Mouse (Mus musculus) limb, embryonic 14.5 days (tissue): ENCODE data around the gene Srrt. TPM values are rescaled to one million over a fixed set of nuclear protein-coding genes. Genes with fewer than 3 reads are reported as not detected.

Source experiments
- ATAC-seq: fragments of 200-750 bp; cut with Nextera tagmentation; 2 replicates; pipeline ENCODE4 v1.8.0; 2017; ENCODE audit warnings: low read depth, moderate number of reproducible peaks, moderate TSS enrichment; ENCODE audit not compliant: low FRiP score
- DNase-seq: peaks from one replicate; pipeline ENCODE4 v3.0.0-alpha.2; 2015; ENCODE audit warnings: low spot score
- H3K27ac ChIP-seq: fragments of 300-500 bp; sonication (generic); replicated peaks from 2 replicates; pipeline ENCODE4 v1.5.1; 2014; ENCODE audit warnings: low read depth, mild to moderate bottlenecking, low read length, moderate library complexity, mixed read lengths
- H3K27me3 ChIP-seq: fragments of 300-500 bp; sonication (generic); 2 replicates; pipeline ENCODE4 v1.6.1; 2014; ENCODE audit warnings: low read length, mixed read lengths; ENCODE audit not compliant: control insufficient read depth, insufficient read depth
- H3K36me3 ChIP-seq: fragments of 300-500 bp; sonication (generic); 2 replicates; pipeline ENCODE4 v1.6.1; 2014; ENCODE audit warnings: mild to moderate bottlenecking, low read length, moderate library complexity, mixed read lengths; ENCODE audit not compliant: control insufficient read depth, insufficient read depth
- H3K4me1 ChIP-seq: fragments of 300-500 bp; sonication (generic); 2 replicates; pipeline ENCODE4 v1.6.1; 2014; ENCODE audit warnings: antibody characterized with exemption, low read length, mixed read lengths; ENCODE audit not compliant: control insufficient read depth, insufficient read depth
- H3K4me2 ChIP-seq: fragments of 300-500 bp; sonication (generic); replicated peaks from 2 replicates; pipeline ENCODE4 v1.6.1; 2014; ENCODE audit warnings: low read depth, mild to moderate bottlenecking, low read length, moderate library complexity; ENCODE audit not compliant: severe bottlenecking
- H3K4me3 ChIP-seq: fragments of 300-500 bp; sonication (generic); replicated peaks from 2 replicates; pipeline ENCODE4 v1.5.1; 2014; ENCODE audit warnings: low read length
- H3K9ac ChIP-seq: fragments of 300-500 bp; sonication (generic); 2 replicates; pipeline ENCODE4 v1.6.1; 2014; ENCODE audit warnings: mild to moderate bottlenecking, low read depth, low read length, moderate library complexity; ENCODE audit not compliant: severe bottlenecking
- H3K9me3 ChIP-seq: fragments of 300-500 bp; sonication (generic); 2 replicates; pipeline ENCODE4 v1.6.1; 2016; ENCODE audit warnings: low read length; ENCODE audit not compliant: control insufficient read depth
- POLR2A ChIP-seq: fragments of 200-500 bp; IDR thresholded peaks from 2 replicates; pipeline ENCODE4 v1.8.0; 2012; ENCODE audit warnings: inconsistent platforms, mild to moderate bottlenecking, moderate library complexity, borderline replicate concordance; ENCODE audit not compliant: insufficient read depth, insufficient read length; ENCODE audit errors: extremely low read depth
- WGBS: fragments of 180-500 bp; shearing (Covaris S2); extraction: QIAGEN DNeasy Blood & Tissue Kit; methylation state at CpG from one replicate; pipeline ENCODE4 v1.1.7; 2014; 5-methylcytosine and 5-hydroxymethylcytosine counted together
- polyA plus RNA-seq, 2 experiments: library from polyadenylated mRNA; depleted of rRNA in 1 of 2; stranded (reverse) in 1 of 2; unstranded in 1 of 2; fragments of >200 nt; fragmentation: Nextera tagmentation in 1 of 2; extraction: Ambion mirVana in 1 of 2; gene quantifications; 2 replicates each; pipeline versions ENCODE4 v1.2.1 to v1.2.3; 2012 to 2014

The Srrt gene
- polyA plus RNA-seq, 2 experiments, result 104 to 300 TPM

- H3K36me3 ChIP-seq, result peaks cover 7% of the 10 kb centered on the region
- no peak for TF ChIP-seq POLR2A
- no peaks in the 10 kb centered on the region for H3K9me3 ChIP-seq
- H3K4me3 ChIP-seq, result no peak overlapping the region
- ATAC-seq (no peak), DNase-seq (no peak)
- H3K4me2 ChIP-seq, result no peak overlapping the region
- WGBS, result 31% methylated on average over 11 of the region's 15 CpGs
- no peak overlapping the region for H3K9ac ChIP-seq
- H3K27ac ChIP-seq, result no peak overlapping the region
- H3K4me1 ChIP-seq, result peaks cover 34% of the 10 kb centered on the region
- H3K27me3 ChIP-seq, result peaks cover 58% of the 10 kb centered on the region
Measured at GRCm38 (mm10) chr5:137290677-137291076, 16.8 kb downstream of the Srrt start.

GRCm38 (mm10) chr5:137289591-137290365, 17.7 kb downstream of the Srrt start:
- H3K4me3 ChIP-seq, result no peak overlapping the region

DNA sequence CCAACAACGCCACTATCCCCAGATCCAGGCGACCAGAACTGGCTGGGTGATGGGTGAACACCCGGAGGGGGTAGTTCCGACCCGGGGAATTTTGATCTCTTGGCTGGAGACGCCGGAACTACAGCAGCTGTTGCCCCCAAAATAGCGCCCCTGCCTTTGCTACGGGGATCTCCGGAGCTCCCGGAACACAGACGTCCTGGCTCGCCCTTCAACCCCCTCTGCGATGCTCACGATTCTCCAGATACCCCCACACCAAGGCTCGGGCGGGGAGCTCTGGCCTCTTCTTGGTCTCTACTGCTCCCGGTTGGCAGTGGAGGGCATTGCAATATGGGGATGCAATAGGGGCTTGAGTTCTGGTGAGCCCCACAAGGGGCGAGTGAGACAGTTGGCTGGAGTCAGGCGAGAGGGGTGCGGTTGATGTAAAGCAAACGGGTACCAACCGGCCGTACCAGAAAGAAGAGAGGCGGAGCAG, 18.4 kb downstream of the Srrt start:
- TF ChIP-seq POLR2A, result no peak
- Histone ChIP-seq H3K9me3 (no peaks in the 10 kb centered on the region), H3K9ac (peak overlapping the region; percentile 13; the same call in 1 of the 2 replicates), H3K36me3 (no peaks in the 10 kb centered on the region), H3K27ac (no peak overlapping the region), H3K27me3 (peaks cover 58% of the 10 kb centered on the region), H3K4me1 (peaks cover 25% of the 10 kb centered on the region), H3K4me2 (peak overlapping the region; percentile 82), H3K4me3 (peak overlapping the region; percentile 42)
- DNase-seq (peak; percentile 44), ATAC-seq (peak; percentile 7; the same call in 1 of the 2 replicates)
- 2% methylated on average over 20 of the region's 25 CpGs for WGBS

More at GRCm38 (mm10) chr5:137289591-137290365, 17.7 kb downstream of the Srrt start:
- 52% methylated on average over 12 of the region's 13 CpGs for WGBS
- Histone ChIP-seq H3K27me3 (peaks cover 58% of the 10 kb centered on the region), H3K27ac (no peak overlapping the region), H3K4me1 (peaks cover 26% of the 10 kb centered on the region), H3K36me3 (no peaks in the 10 kb centered on the region), H3K9me3 (no peaks in the 10 kb centered on the region), H3K4me2 (no peak overlapping the region), H3K9ac (no peak overlapping the region)
- ATAC-seq (no peak), DNase-seq (no peak)
- no peak for TF ChIP-seq POLR2A

DNA sequence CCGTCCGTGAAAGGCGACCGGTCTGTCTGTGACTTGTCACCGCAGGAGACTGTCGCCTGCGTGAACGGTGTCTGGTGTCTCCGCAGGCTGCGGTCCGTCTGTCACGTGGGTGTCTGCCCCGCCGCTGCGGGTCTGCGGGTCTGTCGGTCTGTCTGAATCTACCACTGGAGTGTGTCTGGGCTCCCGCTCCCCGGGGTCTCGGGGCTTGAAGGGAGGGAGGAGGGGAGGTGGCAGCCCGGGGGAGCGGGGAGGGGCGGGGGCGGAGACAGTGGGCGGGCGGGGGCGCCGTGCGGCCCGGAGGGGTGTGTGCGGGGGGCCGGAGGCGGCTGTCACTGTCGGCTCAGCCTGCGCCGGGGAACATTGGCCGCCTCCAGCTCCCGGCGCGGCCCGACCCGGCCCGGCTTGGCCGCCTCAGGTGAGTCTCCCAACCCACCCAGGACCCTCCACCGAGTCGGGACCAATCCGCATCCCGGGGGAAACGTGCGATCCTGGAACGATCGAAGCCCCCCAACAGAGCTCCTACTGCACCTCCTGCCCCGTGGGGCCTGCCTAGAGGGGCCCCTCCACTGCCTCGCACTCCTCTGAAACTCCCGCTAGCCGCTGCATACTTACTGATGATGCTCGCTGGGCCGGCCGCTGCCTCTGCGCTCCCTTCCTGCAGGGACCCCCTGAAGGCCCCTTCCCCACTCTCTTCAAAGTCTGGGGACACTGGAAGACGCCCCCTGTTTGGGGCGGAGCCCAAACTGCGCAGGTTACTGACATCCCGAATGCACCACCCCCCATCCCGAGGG, 19.3 kb downstream of the Srrt start:
- Histone ChIP-seq H3K4me2 (peak overlapping the region; percentile 82), H3K9ac (peak overlapping the region; percentile 45), H3K9me3 (no peaks in the 10 kb centered on the region), H3K4me3 (peak overlapping the region; percentile 42), H3K4me1 (peaks cover 22% of the 10 kb centered on the region), H3K27me3 (peaks cover 58% of the 10 kb centered on the region), H3K36me3 (no peaks in the 10 kb centered on the region), H3K27ac (no peak overlapping the region)
- ATAC-seq (no peak), DNase-seq (no peak)
- WGBS, result under 1% methylated on average over 38 of the region's 65 CpGs
- no peak for TF ChIP-seq POLR2A
